Mouse (Mus musculus): ENCODE measurements around the gene Socs7. TPM values are rescaled to one million over a fixed set of nuclear protein-coding genes. Genes with fewer than 3 reads are reported as not detected.

Gene Socs7
- total RNA-seq, 1 experiment from 2014 or later, result 13.6 TPM

GRCm38 (mm10) chr11:97337363-97337762 is 25.0 kb upstream of the Socs7 start:
- ATAC-seq (replicated peaks in 1 of 2; ENCODE audit: insufficient read depth in 1 of 2, low FRiP score in 2 of 2, low TSS enrichment in 1 of 2, low read depth in 1 of 2, poor library complexity in 2 of 2, severe bottlenecking in 2 of 2), result no peak

- ATAC-seq (replicated peaks in 1 of 2; ENCODE audit: insufficient read depth in 1 of 2, low FRiP score in 2 of 2, low TSS enrichment in 1 of 2, low read depth in 1 of 2, poor library complexity in 2 of 2, severe bottlenecking in 2 of 2), result no peak
These were observed 23.9 kb upstream of the Socs7 start for GRCm38 (mm10) chr11:97338302-97338976.

- no peak for ATAC-seq (replicated peaks in 1 of 2; ENCODE audit: insufficient read depth in 1 of 2, low FRiP score in 2 of 2, low TSS enrichment in 1 of 2, low read depth in 1 of 2, poor library complexity in 2 of 2, severe bottlenecking in 2 of 2)
These were observed 23.4 kb upstream of the Socs7 start for GRCm38 (mm10) chr11:97338977-97339315.

- ATAC-seq (replicated peaks in 1 of 2; ENCODE audit: insufficient read depth in 1 of 2, low FRiP score in 2 of 2, low TSS enrichment in 1 of 2, low read depth in 1 of 2, poor library complexity in 2 of 2, severe bottlenecking in 2 of 2), result no peak
These were observed 19.2 kb upstream of the Socs7 start for GRCm38 (mm10) chr11:97343175-97343574.

- ATAC-seq (replicated peaks in 1 of 2; ENCODE audit: insufficient read depth in 1 of 2, low FRiP score in 2 of 2, low TSS enrichment in 1 of 2, low read depth in 1 of 2, poor library complexity in 2 of 2, severe bottlenecking in 2 of 2), result peak; percentile 40 to 49; a peak in 3 of 4 replicates
These were observed 18.7 kb upstream of the Socs7 start for GRCm38 (mm10) chr11:97343619-97344018.

- ATAC-seq (replicated peaks in 1 of 2; ENCODE audit: insufficient read depth in 1 of 2, low FRiP score in 2 of 2, low TSS enrichment in 1 of 2, low read depth in 1 of 2, poor library complexity in 2 of 2, severe bottlenecking in 2 of 2), result peak in 1 of 2 experiments; percentile 73; a peak in 1 of 4 replicates
These were observed 16.9 kb upstream of the Socs7 start for GRCm38 (mm10) chr11:97345446-97345845.

GRCm38 (mm10) chr11:97346383-97346782 is 16.0 kb upstream of the Socs7 start:
- ATAC-seq (replicated peaks in 1 of 2; ENCODE audit: insufficient read depth in 1 of 2, low FRiP score in 2 of 2, low TSS enrichment in 1 of 2, low read depth in 1 of 2, poor library complexity in 2 of 2, severe bottlenecking in 2 of 2), result no peak

GRCm38 (mm10) chr11:97347291-97347690 is 15.1 kb upstream of the Socs7 start:
- ATAC-seq (replicated peaks in 1 of 2; ENCODE audit: insufficient read depth in 1 of 2, low FRiP score in 2 of 2, low TSS enrichment in 1 of 2, low read depth in 1 of 2, poor library complexity in 2 of 2, severe bottlenecking in 2 of 2), result no peak

GRCm38 (mm10) chr11:97350035-97350434 is 12.3 kb upstream of the Socs7 start:
- ATAC-seq (replicated peaks in 1 of 2; ENCODE audit: insufficient read depth in 1 of 2, low FRiP score in 2 of 2, low TSS enrichment in 1 of 2, low read depth in 1 of 2, poor library complexity in 2 of 2, severe bottlenecking in 2 of 2), result no peak

GRCm38 (mm10) chr11:97352027-97352684 is 10.2 kb upstream of the Socs7 start, which contains the start of gene Gpr179:
Gene Gpr179, minus strand, starts transcription at chr11:97352077.
- ATAC-seq (replicated peaks in 1 of 2; ENCODE audit: insufficient read depth in 1 of 2, low FRiP score in 2 of 2, low TSS enrichment in 1 of 2, low read depth in 1 of 2, poor library complexity in 2 of 2, severe bottlenecking in 2 of 2), result no peak

GRCm38 (mm10) chr11:97352935-97353597 is 9.3 kb upstream of the Socs7 start:
- no peak for ATAC-seq (replicated peaks in 1 of 2; ENCODE audit: insufficient read depth in 1 of 2, low FRiP score in 2 of 2, low TSS enrichment in 1 of 2, low read depth in 1 of 2, poor library complexity in 2 of 2, severe bottlenecking in 2 of 2)

- ATAC-seq (replicated peaks in 1 of 2; ENCODE audit: insufficient read depth in 1 of 2, low FRiP score in 2 of 2, low TSS enrichment in 1 of 2, low read depth in 1 of 2, poor library complexity in 2 of 2, severe bottlenecking in 2 of 2), result no peak
These were observed 7.7 kb upstream of the Socs7 start for GRCm38 (mm10) chr11:97354646-97355045.

GRCm38 (mm10) chr11:97355247-97355646 is 7.1 kb upstream of the Socs7 start:
- ATAC-seq (replicated peaks in 1 of 2; ENCODE audit: insufficient read depth in 1 of 2, low FRiP score in 2 of 2, low TSS enrichment in 1 of 2, low read depth in 1 of 2, poor library complexity in 2 of 2, severe bottlenecking in 2 of 2), result no peak

- ATAC-seq (replicated peaks in 1 of 2; ENCODE audit: insufficient read depth in 1 of 2, low FRiP score in 2 of 2, low TSS enrichment in 1 of 2, low read depth in 1 of 2, poor library complexity in 2 of 2, severe bottlenecking in 2 of 2), result peak; percentile 59 to 61; a peak in 3 of 4 replicates
These were observed 4.7 kb upstream of the Socs7 start for GRCm38 (mm10) chr11:97357663-97358062.

GRCm38 (mm10) chr11:97362649-97362942 is 245 bp downstream of the Socs7 start:
- ATAC-seq (replicated peaks in 1 of 2; ENCODE audit: insufficient read depth in 1 of 2, low FRiP score in 2 of 2, low TSS enrichment in 1 of 2, low read depth in 1 of 2, poor library complexity in 2 of 2, severe bottlenecking in 2 of 2), result no peak

- ATAC-seq (replicated peaks in 1 of 2; ENCODE audit: insufficient read depth in 1 of 2, low FRiP score in 2 of 2, low TSS enrichment in 1 of 2, low read depth in 1 of 2, poor library complexity in 2 of 2, severe bottlenecking in 2 of 2), result no peak
These were observed 742 bp downstream of the Socs7 start for GRCm38 (mm10) chr11:97362943-97363643.

GRCm38 (mm10) chr11:97363644-97363995 is 1.3 kb downstream of the Socs7 start:
- ATAC-seq (replicated peaks in 1 of 2; ENCODE audit: insufficient read depth in 1 of 2, low FRiP score in 2 of 2, low TSS enrichment in 1 of 2, low read depth in 1 of 2, poor library complexity in 2 of 2, severe bottlenecking in 2 of 2), result no peak

- ATAC-seq (replicated peaks in 1 of 2; ENCODE audit: insufficient read depth in 1 of 2, low FRiP score in 2 of 2, low TSS enrichment in 1 of 2, low read depth in 1 of 2, poor library complexity in 2 of 2, severe bottlenecking in 2 of 2), result no peak
These were observed 3.2 kb downstream of the Socs7 start for GRCm38 (mm10) chr11:97365556-97365955.
